Mouse (Mus musculus): Measurements from ENCODE around the gene Dst.

- TF ChIP-seq MAFK (IDR thresholded peaks at IDR 0.05; ENCODE audit: insufficient replicate concordance, low read length): no peak
- TF ChIP-seq CTCF (conservative IDR thresholded peaks at IDR 0.05 in 1 of 2, IDR thresholded peaks at IDR 0.05 in 1 of 2; ENCODE audit: low read depth in 2 of 2, low read length in 2 of 2): no peak
- no peak for TF ChIP-seq ZC3H11A (IDR thresholded peaks at IDR 0.05; ENCODE audit: low read depth, low read length)
- no peak for TF ChIP-seq JUND (conservative IDR thresholded peaks at IDR 0.05; ENCODE audit: low read depth, low read length)
- no peak for TF ChIP-seq JUN (IDR thresholded peaks at IDR 0.05; ENCODE audit: insufficient read depth, low read depth, low read length)
- no peak for TF ChIP-seq MXI1 (IDR thresholded peaks at IDR 0.05; ENCODE audit: low read depth, low read length)
- TF ChIP-seq MYC (IDR thresholded peaks at IDR 0.05; ENCODE audit: low read depth, low read length): no peak
- no peak for TF ChIP-seq USF1 (IDR thresholded peaks at IDR 0.05; ENCODE audit: low read depth, low read length)
- TF ChIP-seq HCFC1 (IDR thresholded peaks at IDR 0.05; ENCODE audit: low read depth, low read length): no peak
- TF ChIP-seq POLR2AphosphoS2 (IDR thresholded peaks at IDR 0.05; ENCODE audit: low read depth, low read length): no peak
- no peak for TF ChIP-seq ZNF384 (IDR thresholded peaks at IDR 0.05; ENCODE audit: low read depth, low read length)
- TF ChIP-seq BHLHE40 (IDR thresholded peaks at IDR 0.05; ENCODE audit: low read depth, low read length): no peak
- no peak for TF ChIP-seq ELF1 (IDR thresholded peaks at IDR 0.05; ENCODE audit: low read depth, low read length)
These were observed 319.7 kb downstream of the Dst start for GRCm38 (mm10) chr1:34227676-34228075.
